Mouse (Mus musculus) forebrain, embryonic 12.5 days (tissue): ENCODE measurements around the gene Zswim8. TPM values are rescaled to one million over a fixed set of nuclear protein-coding genes. Genes with fewer than 3 reads are reported as not detected.

Experiments used
- ATAC-seq: fragments of 200-750 bp; cut with Nextera tagmentation; 2 replicates; pipeline ENCODE4 v1.8.0; 2017; ENCODE audit warnings: moderate TSS enrichment; ENCODE audit not compliant: low FRiP score
- H3K27ac ChIP-seq: fragments of 300-500 bp; sonication (generic); 2 replicates; pipeline ENCODE4 v1.5.1; 2016; ENCODE audit warnings: mild to moderate bottlenecking
- H3K27me3 ChIP-seq: fragments of 300-500 bp; sonication (generic); 2 replicates; pipeline ENCODE4 v1.6.1; 2016; ENCODE audit warnings: mild to moderate bottlenecking
- H3K36me3 ChIP-seq: fragments of 300-500 bp; sonication (generic); replicated peaks from 2 replicates; pipeline ENCODE4 v1.6.1; 2016; ENCODE audit warnings: mild to moderate bottlenecking
- H3K4me1 ChIP-seq: fragments of 300-500 bp; sonication (generic); 2 replicates; pipeline ENCODE4 v1.6.1; 2016
- H3K4me2 ChIP-seq: fragments of 300-500 bp; sonication (generic); 2 replicates; pipeline ENCODE4 v1.6.1; 2016; ENCODE audit warnings: mild to moderate bottlenecking, moderate library complexity
- H3K4me3 ChIP-seq: fragments of 300-500 bp; sonication (generic); replicated peaks from 2 replicates; pipeline ENCODE4 v1.5.1; 2016; ENCODE audit warnings: mild to moderate bottlenecking
- H3K9ac ChIP-seq: fragments of 300-500 bp; sonication (generic); 2 replicates; pipeline ENCODE4 v1.6.1; 2016; ENCODE audit warnings: mild to moderate bottlenecking
- H3K9me3 ChIP-seq: fragments of 300-500 bp; sonication (generic); 2 replicates; pipeline ENCODE4 v1.6.1; 2016
- WGBS: fragments of 180-500 bp; shearing (Covaris S2); methylation state at CpG from one replicate; pipeline ENCODE4 v1.1.7; 2016; 5-methylcytosine and 5-hydroxymethylcytosine counted together
- microRNA-seq: library from miRNA; unstranded; fragments of <30 nt; microRNA quantifications from one replicate; pipeline ENCODE4, GENCODE M21; 2017
- polyA plus RNA-seq: library from polyadenylated mRNA; unstranded; fragments of >200 nt; fragmentation: Nextera tagmentation; extraction: Ambion mirVana; gene quantifications from 2 replicates; pipeline ENCODE4 v1.2.1, GENCODE M21; 2016

The Zswim8 gene
- polyA plus RNA-seq, 1 experiment from 2014 or later, result 46.5 TPM

DNA sequence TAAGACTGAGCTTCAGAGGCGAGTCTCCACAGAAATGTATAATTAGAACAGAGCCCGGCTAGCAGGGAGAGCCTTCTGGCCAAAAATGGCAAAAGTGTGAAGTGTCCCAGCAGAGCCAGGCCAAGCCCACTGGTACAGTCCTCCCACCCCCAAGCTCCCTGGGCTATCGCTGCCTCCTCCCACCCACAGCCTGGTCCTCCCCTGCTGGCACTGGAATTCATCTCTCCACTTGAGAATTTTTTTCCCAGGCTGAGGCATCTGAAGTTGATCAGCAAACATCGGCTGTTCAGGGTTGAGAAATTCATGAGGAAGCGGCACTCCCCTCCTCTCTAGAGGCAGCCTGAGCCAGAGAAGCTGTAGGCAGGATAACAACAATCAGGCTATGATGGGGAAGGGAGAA, 61.2 kb downstream of the Zswim8 start:
- H3K4me2 ChIP-seq, result no peak overlapping the region
- no peaks in the 10 kb centered on the region for H3K9me3 ChIP-seq
- no peak for ATAC-seq
- H3K4me3 ChIP-seq, result no peak overlapping the region
- peaks cover 5% of the 10 kb centered on the region; the same call in 1 of the 2 replicates for H3K4me1 ChIP-seq
- H3K27ac ChIP-seq, result no peak overlapping the region
- H3K9ac ChIP-seq, result no peak overlapping the region
- no peaks in the 10 kb centered on the region for H3K27me3 ChIP-seq
- peaks cover 53% of the 10 kb centered on the region for H3K36me3 ChIP-seq
- 80% methylated on average over 5 of the region's 5 CpGs for WGBS

DNA sequence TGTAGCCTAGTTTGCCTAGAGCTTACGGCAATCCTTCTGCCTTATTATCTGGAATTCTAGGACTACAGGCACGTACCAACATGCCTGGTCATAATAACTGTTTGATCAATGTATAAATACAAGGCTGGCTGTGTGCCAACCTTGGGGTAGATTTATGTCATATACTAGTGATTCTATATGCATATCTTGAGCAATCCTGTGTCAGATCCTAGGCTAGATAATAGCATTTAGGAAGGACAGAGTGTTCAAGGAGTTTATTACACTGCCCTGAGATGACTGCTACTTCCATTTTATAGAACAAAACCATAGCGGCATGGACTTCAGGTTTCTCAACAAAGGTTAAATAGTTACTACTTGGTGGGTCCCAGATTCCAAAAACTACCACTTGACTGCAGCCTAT, 64.6 kb downstream of the Zswim8 start:
- H3K9me3 ChIP-seq, result no peaks in the 10 kb centered on the region

DNA sequence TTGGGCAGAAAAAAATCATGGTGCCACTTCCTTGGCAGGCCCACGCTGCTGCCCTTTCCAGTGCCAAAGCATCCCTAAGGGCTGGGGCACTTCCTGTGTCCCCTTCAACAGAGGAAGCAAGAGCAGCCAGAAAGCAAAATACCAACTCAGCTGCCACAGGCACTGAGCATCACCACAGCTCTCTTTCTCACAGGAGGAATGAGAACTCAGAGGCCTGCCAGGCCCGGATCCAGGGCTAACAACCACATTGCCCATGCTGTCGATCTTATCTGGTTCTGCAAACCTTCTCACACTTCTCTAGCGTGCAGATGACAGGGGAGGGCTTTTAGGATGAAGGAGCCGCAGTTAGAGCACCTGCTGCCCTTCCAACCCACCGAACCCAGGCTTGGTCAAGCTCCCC, 65.5 kb downstream of the Zswim8 start:
- peaks cover 42% of the 10 kb centered on the region for H3K36me3 ChIP-seq
- no peak for ATAC-seq
- 80% methylated on average over 6 of the region's 6 CpGs for WGBS
- no peak overlapping the region for H3K27ac ChIP-seq
- no peak overlapping the region for H3K4me3 ChIP-seq
- H3K9ac ChIP-seq, result no peak overlapping the region
- no peaks in the 10 kb centered on the region for H3K27me3 ChIP-seq
- no peaks in the 10 kb centered on the region for H3K9me3 ChIP-seq
- H3K4me2 ChIP-seq, result no peak overlapping the region
- H3K4me1 ChIP-seq, result peaks cover 26% of the 10 kb centered on the region

More for the DNA sequence above, 64.6 kb downstream of the Zswim8 start:
- Histone ChIP-seq H3K4me2 (no peak overlapping the region), H3K9ac (no peak overlapping the region), H3K4me1 (peaks cover 26% of the 10 kb centered on the region), H3K36me3 (peaks cover 36% of the 10 kb centered on the region), H3K27me3 (no peaks in the 10 kb centered on the region), H3K27ac (no peak overlapping the region), H3K4me3 (no peak overlapping the region)
- WGBS, result 95% methylated on average over 3 of the region's 3 CpGs
- ATAC-seq, result no peak

Small RNA genes within 50 kb of the gene (microRNA-seq; reads per million reads assigned to microRNA genes)
- gene Mir6946, result 2.7 reads per million, percentile 4 among the genes with 10 or more reads in this experiment

Other genes with a start within 250 kb of the Zswim8 start
- 10.0 and 13.0 TPM in 2 replicates for gene Anxa7, start 227.4 kb upstream of the Zswim8 start, polyA plus RNA-seq
- 1.3 and 1.4 TPM in 2 replicates for gene Mss51, start 210.7 kb upstream of the Zswim8 start, polyA plus RNA-seq
- gene Ppp3cb, start 161.0 kb upstream of the Zswim8 start, polyA plus RNA-seq, result 72.0 and 79.5 TPM in 2 replicates
- 15.8 and 18.9 TPM in 2 replicates for gene Usp54, start 66.5 kb upstream of the Zswim8 start, polyA plus RNA-seq
- not detected in 2 replicates for gene Myoz1, start 51.0 kb upstream of the Zswim8 start, polyA plus RNA-seq
- gene Synpo2l, start 39.2 kb upstream of the Zswim8 start, polyA plus RNA-seq, result 0.24 and 0.50 TPM in 2 replicates
- 87.6 and 94.8 TPM in 2 replicates for gene Sec24c, start 33.2 kb upstream of the Zswim8 start, polyA plus RNA-seq
- 20.5 and 23.3 TPM in 2 replicates for gene Fut11, start 12.6 kb upstream of the Zswim8 start, polyA plus RNA-seq
- gene Chchd1, start 4.5 kb upstream of the Zswim8 start, polyA plus RNA-seq, result 268 and 275 TPM in 2 replicates
- 22.3 and 24.5 TPM in 2 replicates for gene Ndst2, start 27.0 kb downstream of the Zswim8 start, polyA plus RNA-seq
- gene Camk2g, start 86.5 kb downstream of the Zswim8 start, polyA plus RNA-seq, result 54.1 and 60.4 TPM in 2 replicates
- 0.10 and 0.15 TPM in 2 replicates for gene Plau, start 129.1 kb downstream of the Zswim8 start, polyA plus RNA-seq
- 20.0 and 21.4 TPM in 2 replicates for gene Vcl, start 221.8 kb downstream of the Zswim8 start, polyA plus RNA-seq